Mouse (Mus musculus) 3134 (cell line): ENCODE measurements around the gene Ptpn13.

Experiments used
- DNase-seq: peaks from one replicate; pipeline ENCODE4 v3.0.0-alpha.2; 2011; ENCODE audit warnings: low spot score; ENCODE audit not compliant: insufficient read length; ENCODE audit errors: extremely low read depth

Gene Ptpn13

DNA sequence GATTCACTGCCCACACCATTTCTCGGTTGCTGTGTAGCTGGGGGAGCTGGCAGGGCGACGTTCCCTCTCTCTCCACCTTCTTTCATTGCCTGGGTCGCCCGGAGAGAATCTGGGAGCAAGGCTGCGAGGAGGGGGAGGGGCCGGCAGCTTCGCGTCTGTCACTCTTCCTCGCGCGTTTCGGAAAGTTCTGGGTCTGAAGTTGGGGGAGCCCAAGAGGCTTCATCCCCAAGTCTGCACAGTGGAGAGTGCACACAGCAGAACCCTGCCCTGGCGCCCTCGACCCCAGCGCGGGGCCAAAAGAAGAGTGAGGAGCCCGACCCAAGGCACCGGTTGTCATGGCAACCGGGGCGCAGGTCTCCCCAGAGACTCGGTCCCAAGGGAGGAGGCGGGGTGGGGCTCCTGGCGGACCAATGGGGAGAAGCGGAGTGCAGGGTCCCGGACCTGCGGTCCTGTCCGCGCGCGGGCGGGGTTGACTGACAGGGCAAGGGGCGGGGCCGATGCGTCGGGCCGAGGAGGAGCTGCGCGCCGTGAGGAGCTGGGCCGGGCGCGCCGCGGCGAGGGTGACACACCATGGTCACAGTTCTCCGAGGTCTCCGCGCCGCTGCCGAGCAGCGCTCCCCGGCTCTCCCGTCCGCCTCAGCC lies at the start of gene Ptpn13:
TSS of gene Ptpn13 (plus strand) at position 515 of the 642 bp plus-strand sequence.
- peak; percentile 94 for DNase-seq

DNA sequence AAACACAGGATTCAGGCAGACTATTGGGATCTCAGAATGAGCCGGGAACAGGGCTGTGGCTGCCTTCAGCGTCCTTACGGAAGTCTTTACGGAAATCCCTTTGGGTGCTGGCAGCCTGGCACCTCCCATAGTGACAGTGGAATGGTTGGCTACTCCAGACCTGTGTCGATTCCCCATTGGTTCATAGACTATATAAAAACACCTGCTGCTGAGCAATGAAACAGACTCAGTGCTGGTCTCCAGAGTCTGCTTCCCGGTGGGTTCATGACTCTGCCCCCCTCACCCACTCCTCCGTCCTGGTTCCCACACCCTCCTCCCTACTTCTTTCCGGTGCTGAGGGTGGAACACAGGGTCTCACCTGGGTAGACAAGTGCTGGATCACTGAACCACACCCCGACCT lies 49.8 kb upstream of the Ptpn13 start:
- DNase-seq, result no peak

DNA sequence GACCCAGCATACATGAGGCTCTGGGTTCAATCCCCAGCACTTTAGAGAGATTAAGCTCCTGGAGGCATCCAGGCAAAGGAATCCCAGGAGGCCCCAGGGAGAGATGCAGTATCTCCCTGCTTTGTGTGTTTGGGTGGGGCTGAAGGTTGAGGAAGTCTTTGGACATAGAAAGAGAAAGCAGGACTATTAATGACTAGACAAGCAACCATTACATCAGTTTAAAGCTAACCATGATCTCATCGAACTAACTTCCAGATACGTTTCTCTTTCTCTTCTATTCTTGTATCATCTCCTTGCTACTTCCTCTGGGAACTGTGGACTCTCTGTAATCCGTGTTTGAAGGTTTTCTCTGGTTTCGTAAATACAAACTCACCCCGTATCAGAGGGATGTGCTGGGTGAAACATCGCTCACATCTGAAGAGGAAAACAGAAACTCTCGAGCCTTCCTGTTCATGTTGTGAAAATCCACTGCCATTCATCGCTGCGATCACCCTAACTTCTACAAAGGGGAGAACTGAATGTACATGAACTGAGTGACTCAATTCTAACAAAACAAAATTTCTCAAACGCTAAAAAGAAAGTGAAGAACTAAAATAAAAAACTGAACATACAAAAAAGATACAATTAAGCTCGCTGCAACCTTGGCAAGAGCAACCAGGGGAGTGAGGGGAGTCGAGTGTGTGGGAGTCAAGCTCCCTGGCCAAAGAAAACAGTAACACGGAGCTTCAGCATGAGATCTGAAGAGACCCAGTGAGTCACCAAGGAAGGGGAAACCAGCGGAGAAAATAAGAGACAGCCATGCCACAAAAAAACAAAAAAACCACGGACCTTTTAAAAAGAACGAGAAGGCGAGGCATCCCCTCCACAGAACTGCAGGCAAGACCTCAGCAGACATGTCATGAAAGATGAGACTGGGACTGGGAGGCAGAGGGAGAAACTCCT lies 48.4 kb upstream of the Ptpn13 start:
- no peak for DNase-seq

DNA sequence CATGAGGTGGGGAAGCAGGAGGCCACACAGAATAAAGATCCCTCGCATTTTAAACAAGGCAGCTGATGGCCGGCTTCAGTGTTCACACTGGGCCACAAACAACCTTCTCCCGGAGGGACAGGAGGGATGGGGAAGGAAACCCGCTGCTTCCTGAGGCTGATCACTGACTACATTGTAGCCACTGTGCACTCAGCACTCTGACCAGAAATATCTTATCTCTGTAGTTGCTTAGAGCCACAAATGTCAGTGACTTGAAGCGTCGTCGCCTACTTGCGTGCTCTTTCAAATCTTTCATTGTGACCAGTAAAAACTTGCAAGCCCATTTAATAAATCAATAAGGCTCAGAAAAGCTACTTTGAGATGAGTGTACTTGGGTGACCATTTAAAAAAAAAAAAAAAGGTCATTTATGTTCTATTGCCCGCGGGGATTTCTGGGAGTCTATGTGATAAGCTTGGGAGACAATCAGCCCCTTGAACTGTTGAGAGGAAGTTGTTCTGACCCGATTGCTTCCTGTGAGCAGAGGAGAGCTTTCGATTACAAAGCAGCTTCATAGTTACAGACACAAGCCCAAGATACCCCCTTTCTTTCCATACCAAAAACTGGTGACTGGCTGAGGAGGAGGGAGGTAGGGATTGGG lies 47.4 kb upstream of the Ptpn13 start:
- DNase-seq, result no peak

DNA sequence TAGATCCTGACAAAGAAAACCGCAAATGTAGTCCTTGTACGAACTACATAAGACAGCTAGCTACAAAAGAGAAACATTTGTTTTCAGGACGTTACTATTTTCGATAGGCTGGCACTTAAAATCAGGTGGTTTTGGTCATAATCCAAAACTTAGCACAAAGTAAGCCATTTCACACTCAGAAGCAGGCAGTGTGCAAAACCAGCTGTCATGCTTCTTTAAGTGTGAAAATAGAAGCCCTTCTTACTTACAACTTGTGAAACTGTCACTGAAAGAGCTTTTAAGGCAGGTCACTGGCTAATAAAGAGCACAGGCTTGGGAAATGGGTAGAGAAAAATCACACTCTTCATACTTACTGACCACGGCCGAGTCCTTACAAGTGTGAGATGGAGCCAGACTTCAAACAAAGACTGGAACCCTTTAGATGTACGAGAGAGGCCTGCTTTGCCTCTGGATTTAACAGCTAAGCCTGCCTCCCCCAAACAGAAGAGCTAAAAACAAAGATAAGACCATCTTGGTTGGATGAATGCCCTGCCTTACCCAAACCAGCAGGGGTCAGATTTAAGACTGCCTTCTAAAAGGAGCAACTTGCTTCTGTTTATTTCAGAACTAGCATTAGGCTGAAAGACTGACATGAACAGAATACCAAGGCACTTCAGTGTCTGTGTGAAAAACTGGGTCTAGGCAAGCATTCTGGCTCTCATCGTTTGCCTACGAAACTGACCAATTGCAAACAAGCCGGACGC lies 44.0 kb upstream of the Ptpn13 start:
- DNase-seq, result no peak

DNA sequence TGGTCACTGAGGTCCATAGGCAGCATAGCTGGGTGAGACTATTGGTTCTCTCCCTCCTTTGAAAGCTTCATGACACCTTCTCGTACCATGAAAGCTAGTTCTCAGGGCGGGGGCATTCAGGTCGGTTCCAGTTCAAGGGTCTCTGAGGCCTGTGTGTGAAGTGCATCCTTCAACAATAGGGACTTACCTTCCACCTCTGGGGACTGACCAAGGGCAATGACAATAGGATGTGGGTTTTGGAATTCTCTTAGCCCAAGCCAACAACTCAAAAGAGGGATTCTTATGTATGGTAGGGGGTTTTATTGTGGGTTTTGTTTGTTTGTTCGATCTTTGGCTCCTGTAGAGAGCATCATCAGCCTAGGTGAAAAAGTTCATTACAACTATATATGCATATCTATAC lies 42.0 kb upstream of the Ptpn13 start:
- no peak for DNase-seq

DNA sequence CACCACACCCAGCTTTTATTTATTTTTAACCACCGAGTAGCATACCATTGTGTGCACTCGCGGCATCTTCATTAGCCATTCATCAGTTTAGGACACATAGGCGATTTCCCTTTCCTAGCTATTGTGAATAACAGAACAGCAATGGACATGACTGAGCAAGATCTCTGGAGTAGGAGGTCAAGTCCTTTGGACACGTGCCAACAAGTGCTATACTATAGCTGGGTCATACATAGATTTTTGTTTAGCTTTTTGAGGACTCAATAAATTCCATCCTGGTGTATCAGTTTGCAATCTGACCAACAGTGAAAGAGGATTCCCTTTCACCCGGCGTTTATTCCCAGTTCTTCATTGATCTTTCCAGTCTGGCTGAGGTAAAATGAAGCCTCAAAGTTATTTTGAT lies 41.0 kb upstream of the Ptpn13 start:
- DNase-seq, result no peak

DNA sequence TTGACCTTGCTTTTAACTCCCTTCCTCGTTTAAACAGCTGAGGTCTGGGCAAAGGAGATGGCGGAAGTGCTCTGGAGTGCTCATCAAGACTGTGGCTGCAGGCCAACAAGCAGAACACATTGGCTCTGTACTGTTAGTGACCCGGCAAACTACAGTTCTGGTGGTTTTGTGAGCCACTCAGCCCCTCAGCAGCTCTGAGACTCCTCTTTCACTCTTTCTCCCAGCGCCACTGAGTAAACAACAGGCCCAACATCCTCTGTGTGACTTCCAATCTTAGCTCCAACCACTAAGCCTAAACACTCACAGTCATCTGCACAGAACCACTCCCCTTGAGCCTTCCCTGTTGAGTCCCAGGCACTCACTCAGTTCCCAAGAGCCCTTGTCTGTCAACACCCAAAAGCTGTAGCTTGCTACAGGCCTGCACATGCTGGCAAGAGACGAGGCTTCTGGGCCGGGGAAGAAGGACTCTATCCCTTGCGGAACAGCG lies 37.4 kb upstream of the Ptpn13 start:
- DNase-seq, result no peak

DNA sequence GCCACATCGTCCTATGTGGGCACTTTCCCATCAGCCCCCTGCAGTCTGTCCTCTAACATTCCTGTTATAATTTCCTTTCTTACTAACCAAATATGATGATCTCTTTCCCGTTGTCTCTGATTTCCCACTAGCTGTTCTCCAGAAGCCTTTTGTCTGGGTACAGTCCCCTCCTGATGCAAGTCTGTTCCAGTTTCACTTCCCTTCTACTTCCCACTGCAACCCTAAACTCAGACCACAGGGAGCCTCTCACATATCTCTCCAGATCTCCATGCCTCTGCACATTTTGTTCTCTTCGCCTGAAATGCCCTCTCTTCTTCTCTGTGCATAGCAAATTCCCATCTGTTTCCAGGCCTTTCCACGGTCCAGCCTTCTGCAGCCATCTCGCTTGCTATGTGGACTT lies 35.6 kb upstream of the Ptpn13 start:
- DNase-seq, result no peak

DNA sequence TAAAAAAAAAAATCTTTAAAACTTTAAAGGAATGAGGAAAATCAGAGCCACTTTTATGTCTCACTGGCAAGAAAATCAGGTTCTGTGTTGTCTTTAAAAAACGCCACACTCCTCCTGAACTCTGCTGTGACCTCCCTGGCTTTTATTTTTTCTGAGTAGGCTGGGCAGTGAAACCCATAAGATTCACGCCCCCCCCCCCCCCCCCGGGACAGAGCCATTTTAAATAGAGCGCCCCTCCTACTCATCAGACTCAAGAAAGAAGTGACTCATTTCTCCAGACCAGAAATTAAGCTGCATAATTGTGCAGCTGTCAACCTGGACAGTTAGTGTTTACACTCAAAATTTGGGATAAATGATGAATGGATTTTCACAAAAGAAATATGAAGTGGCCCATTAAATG lies 31.8 kb upstream of the Ptpn13 start:
- DNase-seq, result no peak

DNA sequence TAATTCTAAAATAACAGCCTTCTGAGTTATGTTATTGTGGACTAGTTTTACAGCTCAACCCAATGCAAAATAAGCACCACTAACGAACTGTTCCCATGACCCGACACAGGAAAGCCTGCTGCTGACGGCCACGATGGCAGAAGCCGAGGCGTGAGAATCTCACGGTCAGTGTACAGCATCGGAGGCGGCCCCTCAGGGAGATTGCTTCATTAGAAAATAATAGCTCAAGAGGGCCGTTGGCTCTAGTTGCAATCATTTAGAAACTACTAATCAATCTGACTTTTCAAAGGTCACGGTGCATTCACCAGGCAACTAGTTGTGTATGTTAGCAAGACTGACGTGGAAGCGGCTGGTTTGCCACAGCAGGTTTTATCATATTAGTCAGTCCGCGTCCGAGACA lies 31.2 kb upstream of the Ptpn13 start:
- no peak for DNase-seq

DNA sequence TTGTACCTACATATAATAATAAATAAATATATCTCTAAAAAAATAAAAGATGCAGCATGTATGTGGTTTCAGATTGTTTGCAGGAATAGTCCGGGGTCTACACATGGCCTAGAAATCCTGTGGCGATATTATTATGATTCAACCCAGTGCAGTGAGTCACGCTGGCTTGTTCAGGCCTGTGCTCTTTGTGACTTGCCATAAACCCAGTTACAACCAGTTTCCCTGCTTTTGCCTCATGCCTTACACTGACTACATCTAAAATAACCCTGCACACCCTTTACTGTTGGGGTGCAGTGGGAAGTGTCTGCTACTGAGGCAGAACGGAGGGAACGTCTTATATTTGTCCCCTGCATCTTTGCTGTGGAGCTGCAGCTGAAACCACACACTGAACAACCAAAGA lies 29.3 kb upstream of the Ptpn13 start:
- no peak for DNase-seq

DNA sequence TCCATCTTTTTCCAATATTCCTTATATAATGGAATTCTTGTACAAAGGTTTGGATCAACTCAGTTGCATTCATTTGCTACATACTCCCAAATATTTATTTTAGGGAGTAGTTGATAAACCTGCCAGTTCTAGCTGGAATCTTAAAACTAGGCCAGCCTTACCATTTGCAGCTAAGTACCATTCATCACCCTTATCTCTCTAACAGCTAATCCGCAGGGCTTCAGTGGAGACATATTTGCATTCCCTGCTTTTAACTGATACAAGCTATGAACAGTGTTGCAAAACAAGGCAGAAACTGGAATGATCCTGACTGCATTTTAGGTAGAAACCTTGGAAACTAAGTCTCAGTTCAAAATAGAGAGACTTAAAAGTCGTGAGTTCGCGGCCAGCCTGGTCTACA lies 27.6 kb upstream of the Ptpn13 start:
- no peak for DNase-seq

DNA sequence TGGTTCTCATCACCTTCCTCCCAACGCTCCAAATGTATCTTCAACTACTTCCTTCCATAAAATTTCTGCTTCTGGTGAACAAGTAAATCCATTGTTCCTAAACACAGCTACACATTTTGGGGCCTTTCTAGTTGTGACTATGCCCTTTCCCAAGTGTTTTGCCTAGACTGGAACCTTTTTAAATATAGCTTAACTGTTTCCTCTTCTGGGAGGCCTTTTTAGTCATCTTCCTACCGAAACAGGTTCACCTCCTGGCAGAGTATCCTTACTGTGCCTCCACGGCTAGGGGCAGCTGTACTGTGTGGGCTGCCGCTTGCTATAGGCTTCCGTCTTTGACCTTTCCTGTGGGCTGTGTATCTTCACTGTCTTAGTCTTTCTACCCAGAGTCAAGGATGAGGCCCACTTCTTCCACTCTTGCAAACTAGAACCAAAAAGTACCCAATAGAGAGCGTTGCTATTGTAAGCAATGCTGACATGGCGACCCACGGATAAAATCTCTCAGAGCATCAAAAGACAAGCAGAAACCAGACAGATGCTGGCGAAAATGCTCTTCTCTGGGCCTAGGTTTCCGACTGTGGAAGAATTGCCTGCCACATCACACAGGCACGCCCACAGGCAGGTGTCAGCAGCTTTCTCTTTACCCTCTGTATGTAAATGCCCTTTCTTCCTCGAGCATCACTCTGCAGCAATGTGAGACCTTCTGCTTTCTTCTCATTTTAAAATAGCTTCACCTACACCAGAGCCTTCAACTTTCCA lies 20.6 kb upstream of the Ptpn13 start:
- DNase-seq, result no peak

DNA sequence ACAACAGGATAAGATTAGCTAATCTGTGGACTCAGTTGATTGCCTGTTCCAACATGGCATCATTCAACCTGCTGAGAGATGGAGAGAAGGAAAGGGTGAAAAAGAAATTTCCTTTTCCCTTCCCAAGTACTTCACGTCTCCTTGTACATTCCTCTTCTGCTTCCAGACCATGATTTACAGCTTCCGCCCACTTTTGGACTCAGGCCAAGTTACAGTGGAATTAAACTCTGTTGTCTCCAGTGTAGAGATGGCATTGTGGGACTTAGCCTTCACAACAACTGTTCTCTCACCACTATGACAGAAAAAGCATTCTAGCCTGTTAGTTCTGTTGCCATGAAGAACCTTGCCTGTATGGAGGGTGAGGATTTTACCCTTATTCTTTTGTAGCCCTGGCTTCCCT lies 19.1 kb upstream of the Ptpn13 start:
- DNase-seq, result no peak

DNA sequence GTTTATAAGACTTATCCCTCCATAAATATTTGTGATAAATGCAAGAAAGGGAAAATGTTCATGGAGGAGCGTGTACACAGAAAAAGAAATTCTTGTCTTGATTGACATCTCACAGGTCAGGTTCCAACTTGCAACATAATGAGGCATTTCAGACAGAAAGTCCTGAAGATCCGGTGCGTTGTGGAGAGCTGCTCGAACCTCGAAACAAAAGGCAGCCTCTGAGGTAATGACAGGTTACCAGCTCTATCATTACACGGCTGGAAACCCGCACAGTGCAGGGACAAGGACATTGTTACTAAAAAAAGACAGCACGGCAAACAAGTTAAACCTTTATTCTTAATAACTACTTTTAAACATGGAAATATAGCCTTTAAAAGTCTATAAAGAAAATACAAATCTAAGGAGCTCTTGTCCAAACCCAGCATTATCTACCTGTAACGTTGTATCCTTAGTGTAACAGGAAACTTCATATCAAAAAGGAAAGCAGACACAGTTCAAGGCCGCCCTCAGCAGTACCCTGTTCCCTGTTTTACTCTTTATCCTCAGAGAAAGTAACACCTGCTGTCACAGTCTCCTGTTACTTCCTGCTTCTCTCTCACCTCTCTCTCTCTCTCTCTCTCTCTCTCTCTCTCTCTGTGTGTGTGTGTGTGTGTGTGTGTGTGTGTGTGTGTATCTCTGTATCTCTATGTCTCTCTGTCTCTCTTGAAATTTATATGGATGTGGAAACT lies 12.8 kb upstream of the Ptpn13 start:
- DNase-seq, result no peak

DNA sequence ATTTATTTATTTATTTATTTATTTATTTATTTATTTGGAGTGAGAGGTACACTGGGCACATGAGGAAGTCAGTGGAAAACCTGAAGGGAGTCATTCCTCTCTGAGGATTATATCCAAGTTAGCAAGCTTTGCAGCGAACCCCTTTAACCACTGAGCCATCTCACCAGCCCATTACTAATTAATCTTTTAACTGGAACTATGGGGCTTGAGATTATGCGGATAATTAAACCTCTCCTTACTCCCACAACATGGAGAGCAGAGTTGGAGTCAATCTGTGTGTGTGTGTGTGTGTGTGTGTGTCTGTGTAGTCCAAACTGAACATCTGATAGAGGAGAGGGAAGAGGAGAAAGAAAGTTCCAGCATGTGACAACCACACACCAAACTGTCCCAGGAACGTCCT lies 10.4 kb upstream of the Ptpn13 start:
- no peak for DNase-seq

DNA sequence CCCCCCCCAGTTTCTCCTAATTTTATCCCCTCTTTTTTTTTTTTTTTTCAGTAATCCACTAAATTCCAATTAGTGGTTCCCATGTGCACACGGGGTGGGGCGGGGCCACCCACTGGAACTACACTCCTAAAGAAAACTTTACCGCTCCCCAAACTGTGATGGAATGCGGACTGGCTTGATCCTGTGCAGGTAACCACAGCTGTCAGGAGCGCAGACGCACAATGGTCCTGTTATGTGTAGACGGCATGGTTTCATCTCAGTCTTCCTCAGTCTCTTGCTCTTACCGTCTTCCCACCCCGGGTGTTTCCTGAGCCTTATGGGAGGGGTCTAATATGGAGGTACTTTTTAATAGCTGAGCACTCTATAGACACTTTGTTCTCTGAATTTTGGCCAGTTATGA lies 7.0 kb upstream of the Ptpn13 start:
- DNase-seq, result no peak

DNA sequence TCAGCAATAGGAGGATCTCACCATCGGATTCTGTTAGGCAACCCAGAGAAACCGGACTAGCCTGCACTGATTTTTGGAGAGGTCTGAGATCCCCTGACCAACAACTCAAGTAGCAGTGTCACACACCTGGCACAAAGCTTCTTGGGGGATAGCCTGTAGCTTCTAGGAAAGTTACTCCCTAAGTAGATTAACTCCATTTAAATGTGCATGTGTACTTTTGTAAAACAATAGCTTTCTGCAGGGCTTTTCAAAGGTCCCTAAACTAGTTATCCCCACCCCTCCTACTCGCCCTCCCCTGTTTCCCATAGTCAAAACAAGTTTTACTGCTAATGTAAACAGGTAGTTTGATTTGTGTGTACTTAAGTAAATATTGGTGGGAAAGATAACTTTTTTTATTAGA lies 6.1 kb upstream of the Ptpn13 start:
- no peak for DNase-seq

DNA sequence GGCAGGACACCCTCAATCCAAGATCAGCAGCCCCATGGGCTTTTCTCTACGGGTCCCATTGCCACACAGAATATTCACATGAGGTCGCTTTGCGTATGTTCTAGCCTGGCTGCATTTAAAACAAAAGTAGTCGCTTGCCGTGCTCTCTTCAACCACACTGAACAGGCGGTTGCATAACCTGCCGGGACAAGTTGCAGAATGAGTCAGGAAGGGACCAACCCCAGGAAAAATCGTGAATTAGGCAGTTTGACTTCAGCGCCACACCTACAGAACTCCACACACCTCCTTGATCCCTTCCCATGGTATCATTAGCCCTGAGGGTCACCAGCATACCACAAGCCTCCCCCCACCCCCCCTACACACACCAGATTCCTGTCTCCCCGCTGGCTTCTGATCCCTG lies 4.4 kb upstream of the Ptpn13 start:
- no peak for DNase-seq
